In genomic region chr5:89500182-89500581, GRCm38 (mm10) we compare ENCODE assay signal across 10 mouse cellular contexts. TPM values are rescaled to one million over a fixed set of nuclear protein-coding genes. Genes with fewer than 3 reads are reported as not detected.
DNase-seq lines count a peak whose midpoint lies in the region; ATAC-seq lines count a peak whose summit lies in the region.
"Had no signal": no experiment of that assay in that cellular context is flagged by ENCODE, and none has a peak within 500 bp of the region (broad histone marks: within the 10 kb centered on the region; RNA-seq: fewer than 3 reads in every experiment).

No protein-coding gene starts in this region.

- no peak overlapping the region for H3K4me3 ChIP-seq in neural tube, embryonic 11.5 days (ENCODE audit: low read depth, low read length)
- no peak overlapping the region for H3K4me3 ChIP-seq in limb, embryonic 11.5 days (ENCODE audit: low read depth, low read length)
- H3K4me3 ChIP-seq: liver, embryonic 15.5 days had no signal

- H3K4me2 ChIP-seq in neural tube, embryonic 11.5 days (ENCODE audit: low read depth), result no peak overlapping the region
- no peak overlapping the region for H3K4me2 ChIP-seq in limb, embryonic 11.5 days (ENCODE audit: low read depth, severe bottlenecking)
- H3K4me2 ChIP-seq: liver, embryonic 15.5 days had no signal

- H3K9me3 ChIP-seq in neural tube, embryonic 11.5 days (ENCODE audit: control insufficient read depth, low read length), result no peaks in the 10 kb centered on the region
- no peaks in the 10 kb centered on the region for H3K9me3 ChIP-seq in limb, embryonic 11.5 days (ENCODE audit: control insufficient read depth, low read length)
- H3K9me3 ChIP-seq: liver, embryonic 15.5 days had no signal

- DNase-seq in neural tube, embryonic 11.5 days (ENCODE audit: low spot score), result peak; percentile 14
- DNase-seq in neural tube, embryonic 10.5 days (ENCODE audit: extremely low spot score, low spot score), result no peak
- DNase-seq in adrenal gland, postnatal 14 days, result peak; percentile 29
- DNase-seq in limb, embryonic 11.5 days (ENCODE audit: low spot score), result peak; percentile 26
- DNase-seq in yolk sac, embryonic 10.5 days (ENCODE audit: low spot score), result peak; percentile 32
- DNase-seq in spleen, postnatal 4 days (ENCODE audit: low spot score in 2 of 2), result no peak
- no peak for DNase-seq in spleen, adult 18-20 months
- DNase-seq: right cerebral cortex, adult 18-20 months had no signal

- WGBS in neural tube, embryonic 11.5 days, result 61% methylated on average over 6 of the region's 6 CpGs
- 59% methylated on average over 6 of the region's 6 CpGs for WGBS in limb, embryonic 11.5 days

- no peaks in the 10 kb centered on the region for H3K36me3 ChIP-seq in neural tube, embryonic 11.5 days (ENCODE audit: control insufficient read depth, insufficient read depth, low read length)
- H3K36me3 ChIP-seq in limb, embryonic 11.5 days (ENCODE audit: control insufficient read depth, insufficient read depth, low read length), result no peaks in the 10 kb centered on the region
- H3K36me3 ChIP-seq: liver, embryonic 15.5 days had no signal

- H3K27me3 ChIP-seq in neural tube, embryonic 11.5 days (ENCODE audit: control insufficient read depth, insufficient read depth, low read length), result no peaks in the 10 kb centered on the region
- H3K27me3 ChIP-seq in limb, embryonic 11.5 days (ENCODE audit: control insufficient read depth, insufficient read depth, low read length), result no peaks in the 10 kb centered on the region
- H3K27me3 ChIP-seq: liver, embryonic 15.5 days had no signal

- no peak for ATAC-seq in neural tube, embryonic 11.5 days (ENCODE audit: insufficient read depth, low FRiP score, low TSS enrichment)
- ATAC-seq in limb, embryonic 11.5 days (ENCODE audit: insufficient number of reproducible peaks, low FRiP score, low TSS enrichment, low read depth), result no peak

- H3K27ac ChIP-seq in neural tube, embryonic 11.5 days (ENCODE audit: low read depth, low read length), result no peak overlapping the region
- no peak overlapping the region for H3K27ac ChIP-seq in limb, embryonic 11.5 days (replicated peaks; ENCODE audit: low read depth, low read length)
- H3K27ac ChIP-seq: liver, embryonic 15.5 days had no signal

- H3K4me1 ChIP-seq in neural tube, embryonic 11.5 days (ENCODE audit: control insufficient read depth, insufficient read depth, low read length), result no peaks in the 10 kb centered on the region
- no peaks in the 10 kb centered on the region for H3K4me1 ChIP-seq in limb, embryonic 11.5 days (ENCODE audit: control insufficient read depth, insufficient read depth, low read length)
- H3K4me1 ChIP-seq: liver, embryonic 15.5 days had no signal

- no peak overlapping the region for H3K9ac ChIP-seq in neural tube, embryonic 11.5 days (ENCODE audit: low read length)
- H3K9ac ChIP-seq in limb, embryonic 11.5 days (ENCODE audit: low read length), result no peak overlapping the region
- H3K9ac ChIP-seq: liver, embryonic 15.5 days had no signal

RNA-seq across cellular contexts. Expression of gene Npffr2, which starts 27.0 kb away (rescaled TPM):
- 0.15 TPM in 1 of 2 replicates, not detected in the other for polyA plus RNA-seq in neural tube, embryonic 11.5 days (2014; fragmentation: Nextera tagmentation; extraction: Ambion mirVana)
- not detected in 2 replicates for total RNA-seq in adrenal gland, postnatal 14 days (2021)
- polyA plus RNA-seq in limb, embryonic 11.5 days (2014; fragmentation: Nextera tagmentation; extraction: Ambion mirVana), result 0.11 TPM in 1 of 2 replicates, not detected in the other
- polyA plus RNA-seq: heart, embryonic 14.5 days; liver, embryonic 15.5 days had no signal

RNA-seq across cellular contexts. Expression of gene Gc, which starts 42.5 kb away (rescaled TPM):
- polyA plus RNA-seq in neural tube, embryonic 11.5 days (2014; fragmentation: Nextera tagmentation; extraction: Ambion mirVana), result not detected in 2 replicates
- 25.8 and 519 TPM in 2 replicates for total RNA-seq in adrenal gland, postnatal 14 days (2021)
- polyA plus RNA-seq in limb, embryonic 11.5 days (2014; fragmentation: Nextera tagmentation; extraction: Ambion mirVana), result not detected in 2 replicates
- polyA plus RNA-seq: heart, embryonic 14.5 days had no signal

Comparison
In these comparisons a context has a peak if more than half of its experiments do, and no peak if none do; other contexts are left out.
1. DNase-seq: peak in neural tube, embryonic 11.5 days (single experiment), adrenal gland, postnatal 14 days (single experiment), limb, embryonic 11.5 days (single experiment) and yolk sac, embryonic 10.5 days (single experiment); none in neural tube, embryonic 10.5 days (single experiment), spleen, postnatal 4 days (0 of 2) and spleen, adult 18-20 months (0 of 2).